Mouse (Mus musculus) stomach, postnatal 0 days (tissue): ENCODE measurements around the gene Dock1.

Experiments
- CTCF ChIP-seq: IDR thresholded peaks from 2 replicates; pipeline ENCODE4 v1.5.1; 2016; ENCODE audit warnings: antibody characterized with exemption, low read depth, mild to moderate bottlenecking, moderate library complexity
- EP300 ChIP-seq: optimal IDR thresholded peaks from 2 replicates; pipeline ENCODE3; 2016; ENCODE audit warnings: antibody characterized with exemption

DNA sequence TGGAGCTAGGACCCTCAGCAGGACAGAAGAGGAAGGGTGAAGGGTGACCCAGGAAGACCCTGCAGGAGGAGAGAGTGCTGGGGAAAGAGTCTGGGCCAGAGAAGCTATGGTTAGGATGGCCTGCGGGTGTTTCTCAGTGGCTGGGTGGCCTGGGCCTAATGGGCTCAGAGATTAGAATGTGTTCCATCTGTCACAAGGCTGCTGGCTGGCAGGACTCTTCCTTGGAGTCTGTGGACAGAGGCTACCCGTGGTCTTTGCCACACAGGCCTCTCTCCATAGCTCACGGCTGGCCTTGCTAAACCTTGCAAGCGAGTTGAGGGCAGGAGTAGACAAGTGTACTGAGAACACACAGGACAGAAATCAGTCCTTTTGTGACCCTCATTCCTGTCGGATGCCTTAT lies 32.0 kb downstream of the Dock1 start:
- TF ChIP-seq CTCF, result no peak
- no peak for TF ChIP-seq EP300
